Mouse (Mus musculus): ENCODE measurements around the gene Cep250. TPM values are rescaled to one million over a fixed set of nuclear protein-coding genes. Genes with fewer than 3 reads are reported as not detected.

Gene Cep250
- total RNA-seq, 2 experiments from 2014 or later = 4.9 to 5.7 TPM

DNA sequence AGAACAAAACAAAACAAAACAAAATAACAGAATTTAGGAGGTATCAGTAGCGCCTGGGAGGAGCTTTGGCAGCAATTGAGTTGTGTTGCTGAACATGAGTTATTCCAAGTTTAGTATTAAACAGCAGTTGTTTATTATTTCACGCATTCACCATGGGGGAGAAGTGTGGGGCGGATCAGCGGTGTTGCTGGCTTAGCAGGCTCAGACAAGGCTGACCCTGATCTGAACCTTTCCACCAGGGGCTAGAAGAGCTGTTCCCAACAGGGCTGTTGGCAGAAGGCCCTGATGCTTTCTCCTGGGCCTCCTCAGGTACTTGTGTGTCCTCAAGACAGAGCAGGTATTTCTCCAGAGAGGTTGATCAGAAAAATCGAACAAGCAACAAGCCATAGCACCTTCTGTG, 3.7 kb downstream of the Cep250 start:
- intact Hi-C loops (cut with DNase I) = loop anchor here (5.0 kb wide), 2 partner anchors 182 to 317 kb away; partner anchors contain the start of genes Nfs1 and Romo1
- no peak for DNase-seq (ENCODE audit: low spot score)

DNA sequence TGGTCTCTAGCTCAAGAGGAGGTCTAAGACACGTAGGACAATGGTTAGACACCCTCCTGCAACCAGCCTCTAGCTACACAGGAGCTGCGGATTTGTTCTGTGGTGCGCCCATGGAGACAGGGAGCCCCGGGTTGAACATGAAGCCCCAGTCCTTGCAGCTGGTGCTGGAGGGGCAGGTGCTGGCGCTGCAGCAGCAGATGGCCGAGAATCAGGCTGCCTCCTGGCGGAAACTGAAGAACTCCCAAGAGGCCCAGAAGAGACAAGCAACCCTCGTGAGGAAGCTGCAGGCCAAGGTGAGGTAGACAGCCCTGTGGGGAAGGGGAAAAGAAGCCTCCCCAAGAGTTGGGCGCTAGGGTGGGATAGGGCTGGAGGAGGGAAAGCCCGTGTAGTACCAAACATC, 5.6 kb downstream of the Cep250 start:
- intact Hi-C loops (cut with DNase I) = loop anchor here (5.0 kb wide), 2 partner anchors 180 to 315 kb away; partner anchors contain the start of genes Nfs1 and Romo1

DNA sequence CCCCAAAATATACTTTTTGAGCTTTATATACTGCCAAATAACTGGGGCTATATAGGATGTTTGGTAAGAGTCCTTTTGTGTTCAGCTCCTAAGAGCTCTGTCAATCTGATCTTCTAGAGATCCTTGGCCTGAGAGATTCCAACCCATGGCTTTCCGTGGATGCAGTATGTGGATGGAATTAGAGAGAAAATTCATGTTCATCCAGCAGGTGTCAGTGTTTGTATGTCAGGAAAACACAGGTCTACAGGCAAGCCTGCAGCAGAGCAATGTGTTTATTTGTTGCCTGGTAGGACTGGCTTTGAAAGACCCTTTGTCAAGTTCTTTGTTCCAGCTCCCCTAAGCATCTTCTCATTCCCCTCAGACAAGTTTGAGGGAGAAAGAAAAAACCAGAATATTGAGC, 6.7 kb downstream of the Cep250 start:
- intact Hi-C loops (cut with DNase I) = loop anchor here (5.0 kb wide), 2 partner anchors 179 to 314 kb away; partner anchors contain the start of genes Nfs1 and Romo1
- DNase-seq (ENCODE audit: low spot score) = no peak

More for the DNA sequence above, 5.6 kb downstream of the Cep250 start:
- no peak for DNase-seq (ENCODE audit: low spot score)

DNA sequence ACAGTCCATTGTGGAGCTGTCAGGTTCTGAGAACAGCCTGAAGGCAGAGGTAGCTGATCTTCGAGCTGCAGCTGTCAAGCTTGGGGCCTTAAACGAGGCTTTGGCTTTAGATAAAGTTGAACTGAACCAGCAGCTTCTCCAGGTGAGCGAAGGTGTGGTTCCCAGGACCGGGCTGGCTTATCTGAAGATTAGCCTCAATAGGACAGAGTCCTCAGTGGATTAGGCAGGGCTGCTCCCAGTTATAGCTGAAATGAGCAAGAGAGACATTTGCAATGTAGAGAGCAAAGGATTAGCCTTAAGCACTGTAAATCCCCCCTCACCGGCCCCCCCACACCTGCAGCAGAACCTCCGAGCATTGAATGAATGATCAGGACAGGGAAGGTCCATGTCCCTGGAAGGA, 17.1 kb downstream of the Cep250 start:
- intact Hi-C loops (cut with DNase I) = no loop called here
- DNase-seq (ENCODE audit: low spot score) = no peak

DNA sequence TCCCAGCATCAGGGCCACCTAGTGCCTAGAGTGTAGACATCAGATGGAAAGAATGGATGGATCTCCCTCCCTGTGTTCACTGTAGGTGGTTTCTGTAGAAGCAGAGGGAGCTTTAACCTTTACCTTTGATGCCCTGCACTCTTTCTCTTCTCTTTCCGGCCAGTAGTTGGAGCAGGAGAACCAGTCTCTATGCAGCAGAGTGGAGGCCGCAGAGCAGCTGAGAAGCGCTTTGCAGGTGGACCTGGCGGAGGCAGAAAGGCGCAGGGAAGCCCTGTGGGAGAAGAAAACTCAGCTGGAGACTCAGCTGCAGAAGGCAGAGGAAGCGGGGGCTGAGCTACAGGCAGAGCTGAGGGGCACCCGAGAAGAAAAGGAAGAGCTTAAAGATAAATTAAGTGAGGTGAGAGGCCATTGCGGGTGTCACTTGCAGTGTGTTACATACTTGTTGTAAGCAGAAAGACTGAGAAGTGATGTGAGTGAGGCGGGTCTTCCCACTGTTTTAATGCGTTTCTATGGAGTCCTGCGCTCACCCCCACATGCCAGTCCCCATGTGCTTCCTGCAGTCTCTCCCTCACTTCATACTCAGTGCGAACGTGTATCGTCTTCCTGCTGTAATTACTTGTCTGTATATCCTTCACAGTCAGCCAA, 18.0 kb downstream of the Cep250 start:
- intact Hi-C loops (cut with DNase I) = no loop called here
- DNase-seq (ENCODE audit: low spot score) = no peak

DNA sequence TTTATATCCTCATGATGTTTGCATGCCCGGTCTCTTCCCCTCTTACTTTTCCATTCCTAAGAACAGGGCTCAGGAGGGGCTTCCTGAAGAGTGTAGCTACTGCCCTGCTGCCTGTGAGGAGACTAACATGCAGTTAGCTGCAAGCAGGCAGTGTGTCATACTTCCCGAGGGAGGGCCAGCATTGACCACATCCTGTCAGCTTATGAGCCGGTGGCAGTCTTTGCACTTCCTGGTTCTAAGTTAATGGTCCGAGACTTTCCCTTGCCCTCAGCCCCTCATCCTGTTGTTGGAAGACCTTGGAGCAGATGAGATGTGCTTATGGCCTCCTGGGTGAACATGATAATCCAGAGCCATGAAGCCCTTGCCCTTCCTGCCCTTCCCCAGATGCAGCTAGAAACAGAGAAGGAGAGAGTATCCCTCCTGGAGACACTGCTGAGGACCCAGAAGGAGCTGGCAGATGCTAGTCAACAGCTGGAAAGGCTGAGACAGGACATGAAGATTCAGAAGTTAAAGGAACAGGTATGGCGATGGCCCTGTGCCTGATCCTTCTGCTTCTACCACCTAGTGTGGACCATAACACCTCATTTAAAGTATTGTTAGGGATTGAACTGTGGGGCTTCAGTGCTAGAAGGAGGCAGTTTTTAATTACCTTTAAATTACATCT, 23.2 kb downstream of the Cep250 start:
- intact Hi-C loops (cut with DNase I) = no loop called here
- DNase-seq (ENCODE audit: low spot score) = peak; percentile 23

DNA sequence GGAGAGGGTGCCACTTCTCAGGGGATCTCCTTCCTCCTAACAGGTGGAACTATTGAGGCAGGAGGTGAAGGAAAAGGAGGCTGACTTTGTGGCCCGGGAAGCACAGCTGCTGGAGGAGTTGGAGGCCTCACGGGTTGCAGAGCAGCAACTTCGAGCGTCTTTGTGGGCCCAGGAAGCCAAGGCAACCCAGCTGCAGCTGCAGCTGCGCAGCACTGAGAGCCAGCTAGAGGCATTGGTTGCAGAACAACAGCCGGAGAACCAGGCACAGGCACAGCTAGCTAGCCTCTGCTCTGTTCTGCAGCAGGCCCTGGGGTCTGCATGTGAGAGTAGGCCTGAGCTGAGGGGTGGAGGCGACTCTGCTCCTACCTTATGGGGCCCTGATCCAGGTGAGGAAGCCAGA, 29.5 kb downstream of the Cep250 start:
- intact Hi-C loops (cut with DNase I) = no loop called here
- DNase-seq (ENCODE audit: low spot score) = no peak

DNA sequence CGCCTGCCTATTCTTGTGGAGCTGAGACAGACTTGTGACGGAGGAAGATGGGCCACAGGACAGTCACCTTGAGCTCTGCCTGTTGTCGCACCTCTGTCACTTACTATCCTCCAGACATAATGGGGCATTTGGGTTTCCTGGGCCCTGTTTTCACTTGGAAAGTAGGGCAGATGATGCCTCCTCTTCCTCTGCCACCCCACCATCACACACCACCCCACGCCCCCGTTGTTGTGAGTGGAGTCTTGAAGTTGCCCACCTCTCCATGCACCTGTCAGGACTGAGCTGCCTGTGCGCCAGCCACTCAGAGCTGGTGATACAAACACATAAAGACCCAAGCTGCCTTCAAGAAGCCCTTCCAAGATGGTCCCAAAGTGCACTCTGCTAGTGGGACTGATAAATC, 30.9 kb downstream of the Cep250 start:
- DNase-seq (ENCODE audit: low spot score) = no peak
- intact Hi-C loops (cut with DNase I) = no loop called here

DNA sequence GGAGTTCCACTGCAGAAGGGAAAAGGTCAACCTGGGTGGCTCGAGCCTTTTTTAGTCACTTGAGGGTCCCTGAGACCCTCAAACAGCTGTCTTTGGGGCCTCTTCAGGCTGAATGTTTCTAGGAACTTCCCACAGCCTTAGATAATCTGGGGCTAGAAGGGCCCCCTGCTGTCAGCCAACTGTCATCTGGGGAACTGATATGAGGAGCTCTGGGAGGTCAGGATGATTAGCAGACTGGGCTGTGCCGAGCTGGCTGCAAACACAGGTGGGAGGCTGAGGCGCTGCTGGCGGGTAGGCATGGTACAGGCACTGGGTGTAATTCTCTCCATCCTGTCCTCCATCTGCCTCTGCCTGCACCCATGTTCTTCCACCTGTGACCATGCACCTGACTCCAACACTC, 32.8 kb downstream of the Cep250 start:
- intact Hi-C loops (cut with DNase I) = no loop called here

DNA sequence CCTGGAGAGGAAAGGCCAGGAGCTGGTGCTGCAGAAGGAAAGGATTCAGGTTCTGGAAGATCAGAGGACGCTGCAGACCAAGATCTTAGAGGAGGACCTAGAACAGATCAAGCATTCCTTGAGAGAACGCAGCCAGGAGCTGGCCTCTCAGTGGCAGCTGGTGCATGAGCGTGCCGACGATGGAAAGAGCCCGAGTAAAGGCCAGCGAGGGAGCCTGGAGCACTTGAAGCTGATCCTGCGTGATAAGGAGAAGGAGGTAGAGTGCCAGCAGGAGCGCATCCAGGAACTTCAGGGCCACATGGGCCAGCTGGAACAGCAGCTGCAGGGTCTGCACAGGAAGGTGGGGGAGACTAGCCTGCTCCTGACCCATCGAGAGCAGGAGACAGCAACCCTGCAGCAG, 34.9 kb downstream of the Cep250 start:
- intact Hi-C loops (cut with DNase I) = no loop called here
- DNase-seq (ENCODE audit: low spot score) = no peak

More for the DNA sequence above, 32.8 kb downstream of the Cep250 start:
- DNase-seq (ENCODE audit: low spot score) = no peak

DNA sequence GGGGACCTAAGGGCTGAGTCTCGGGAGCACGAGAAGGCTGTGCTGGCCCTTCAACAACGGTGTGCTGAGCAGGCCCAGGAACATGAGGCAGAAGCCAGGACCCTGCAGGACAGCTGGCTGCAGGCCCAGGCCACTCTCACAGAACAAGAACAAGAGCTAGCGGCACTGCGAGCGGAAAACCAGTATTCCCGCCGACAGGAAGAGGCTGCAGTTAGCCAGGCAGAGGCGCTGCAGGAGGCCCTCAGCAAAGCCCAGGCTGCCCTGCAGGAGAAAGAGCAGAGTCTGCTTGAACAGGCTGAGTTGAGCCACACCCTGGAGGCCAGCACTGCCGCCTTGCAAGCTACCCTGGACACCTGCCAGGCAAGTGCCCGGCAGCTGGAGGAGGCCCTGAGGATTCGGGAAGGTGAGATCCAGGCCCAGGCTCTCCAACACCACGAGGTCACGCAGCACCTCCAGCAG, 35.6 kb downstream of the Cep250 start:
- intact Hi-C loops (cut with DNase I) = no loop called here
- DNase-seq (ENCODE audit: low spot score) = peak; percentile 23

DNA sequence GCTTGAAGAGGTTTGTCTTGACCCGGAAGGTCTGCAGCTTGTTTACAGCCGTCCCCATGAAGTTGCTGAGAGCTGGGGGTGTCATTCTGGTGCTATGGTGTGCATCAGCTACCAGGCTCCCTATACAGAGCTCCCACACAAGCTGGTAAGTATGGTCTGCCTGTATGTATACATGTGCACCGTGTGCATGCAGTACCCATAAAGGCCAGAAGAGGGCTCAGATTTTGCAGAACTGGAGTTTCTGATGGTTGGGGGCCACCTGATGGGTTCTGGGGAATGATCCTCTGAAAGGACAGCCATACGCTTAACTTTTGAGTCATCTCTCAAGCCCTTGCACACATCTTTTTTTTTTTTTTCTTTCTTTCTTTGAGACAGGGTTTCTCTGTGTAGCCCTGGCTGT, 49.1 kb downstream of the Cep250 start:
- intact Hi-C loops (cut with DNase I) = loop anchor here (5.0 kb wide), 1 partner anchor 107 kb away; the partner anchor contains the start of genes Cpne1 and Rbm12
- DNase-seq (ENCODE audit: low spot score) = no peak

DNA sequence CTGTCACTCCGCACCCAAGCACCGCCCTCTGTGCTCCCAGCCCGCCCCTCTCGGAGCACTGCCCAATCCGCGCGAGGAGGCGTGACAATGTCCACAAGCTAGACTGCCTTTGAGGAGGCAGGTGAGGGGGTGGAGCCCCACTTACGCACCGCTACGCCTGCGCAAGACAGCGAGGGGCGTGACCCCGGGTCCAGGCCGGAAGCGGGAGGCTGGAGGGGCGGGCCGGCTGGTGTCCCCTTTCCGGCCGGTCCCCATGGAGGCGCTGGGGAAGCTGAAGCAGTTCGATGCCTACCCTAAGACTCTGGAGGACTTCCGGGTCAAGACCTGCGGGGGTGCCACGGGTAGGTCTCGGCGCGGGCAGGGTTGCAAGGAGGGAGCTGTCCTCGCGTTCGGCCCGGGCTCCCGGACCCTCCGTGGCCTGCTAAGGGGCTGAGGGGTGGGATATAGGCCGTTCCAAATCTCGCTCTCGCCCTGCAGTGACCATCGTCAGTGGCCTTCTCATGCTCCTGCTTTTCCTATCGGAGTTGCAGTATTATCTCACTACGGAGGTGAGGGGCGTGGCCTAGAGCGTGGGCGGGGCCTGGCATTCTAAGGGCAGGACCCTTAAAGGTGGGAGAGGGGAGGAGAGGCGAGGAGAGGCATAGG, 51.8 kb downstream of the Cep250 start, which contains the start of the genes 6430550D23Rik and Ergic3:
6430550D23Rik (minus strand) TSS at position 90 of the 645 bp plus-strand sequence.
Ergic3 (plus strand) TSS at position 158 of the 645 bp plus-strand sequence.
- DNase-seq (ENCODE audit: low spot score) = peak; percentile 96
- intact Hi-C loops (cut with DNase I) = loop anchor here (5.0 kb wide), 1 partner anchor 104 kb away; the partner anchor contains the start of genes Cpne1 and Rbm12

DNA sequence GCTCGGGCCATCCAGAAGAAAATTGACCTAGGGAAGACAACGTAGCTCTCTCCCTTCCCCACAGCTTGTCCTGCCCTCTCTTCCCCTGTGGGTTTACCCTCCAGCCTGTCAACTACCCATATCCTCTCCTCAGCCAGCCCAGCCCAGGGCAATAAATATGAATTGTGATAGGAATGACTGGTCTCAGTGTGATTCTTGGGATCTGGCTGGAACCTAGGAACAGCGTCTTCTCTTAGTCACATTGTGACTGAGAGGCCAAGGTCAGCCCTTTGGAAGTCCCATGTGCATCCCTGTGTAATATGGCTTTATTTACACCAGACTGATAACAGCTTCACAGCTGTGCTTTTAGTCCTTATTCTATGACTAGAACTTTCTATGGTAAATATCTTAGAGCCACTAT, 61.8 kb downstream of the Cep250 start:
- no peak for DNase-seq (ENCODE audit: low spot score)
- intact Hi-C loops (cut with DNase I) = no loop called here

DNA sequence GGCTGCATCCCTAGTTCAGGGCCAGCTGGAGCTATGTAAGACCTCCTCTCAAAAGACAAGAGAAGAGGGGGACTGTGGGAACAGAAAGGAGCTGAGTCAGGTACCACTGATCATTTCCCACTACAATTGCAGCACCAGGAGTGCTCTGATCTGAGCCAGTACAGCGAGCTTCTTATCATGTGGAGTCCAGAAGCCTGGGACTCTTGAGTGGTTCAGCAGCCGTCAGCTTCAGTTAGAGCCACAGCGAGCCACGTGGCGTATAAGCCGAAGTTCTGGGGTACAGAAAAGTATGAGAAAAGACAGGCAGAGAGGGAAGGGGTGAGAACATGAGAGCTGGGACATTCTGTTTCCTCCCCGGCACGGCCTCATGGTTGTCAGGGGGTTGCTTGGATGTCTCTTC, 65.0 kb downstream of the Cep250 start:
- intact Hi-C loops (cut with DNase I) = no loop called here
- DNase-seq (ENCODE audit: low spot score) = no peak

DNA sequence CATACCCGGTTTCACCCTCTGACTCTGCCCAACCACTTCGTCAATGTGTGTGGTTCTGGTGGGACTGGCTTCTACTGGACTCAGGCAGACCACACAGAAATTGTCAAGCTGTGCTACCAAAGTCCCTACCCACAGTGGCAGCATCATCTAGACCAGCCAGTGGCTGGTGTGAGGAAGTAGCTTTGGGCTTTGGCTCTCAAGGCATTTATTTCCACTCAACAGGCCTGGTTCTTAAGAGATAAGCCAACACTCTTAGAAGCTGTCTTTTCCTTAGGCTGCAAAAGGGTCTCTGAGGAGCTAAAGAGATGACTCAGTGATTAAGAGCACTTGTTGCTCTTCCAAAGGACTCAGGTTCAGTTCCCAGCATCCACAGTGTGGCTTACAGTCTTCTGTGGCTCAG, 65.5 kb downstream of the Cep250 start:
- no peak for DNase-seq (ENCODE audit: low spot score)
- intact Hi-C loops (cut with DNase I) = no loop called here

DNA sequence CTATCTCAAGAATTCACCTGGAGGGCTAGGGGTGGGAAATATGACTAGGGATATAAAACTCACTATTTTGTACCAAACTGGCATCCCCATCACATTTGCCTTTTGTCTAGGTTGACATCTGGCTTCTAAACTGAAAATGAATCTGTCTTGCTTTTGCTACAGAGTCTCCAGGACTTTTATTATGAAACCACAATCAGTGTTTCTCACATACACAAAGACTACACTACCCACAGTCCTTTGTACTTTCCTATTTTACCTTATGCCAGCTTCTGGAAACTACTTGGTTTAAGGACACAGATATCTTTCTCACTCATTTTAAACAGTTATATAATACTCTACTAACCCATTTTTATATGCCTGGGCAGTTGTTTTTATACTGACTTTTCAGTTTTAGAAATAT, 69.2 kb downstream of the Cep250 start:
- no peak for DNase-seq (ENCODE audit: low spot score)
- intact Hi-C loops (cut with DNase I) = no loop called here

DNA sequence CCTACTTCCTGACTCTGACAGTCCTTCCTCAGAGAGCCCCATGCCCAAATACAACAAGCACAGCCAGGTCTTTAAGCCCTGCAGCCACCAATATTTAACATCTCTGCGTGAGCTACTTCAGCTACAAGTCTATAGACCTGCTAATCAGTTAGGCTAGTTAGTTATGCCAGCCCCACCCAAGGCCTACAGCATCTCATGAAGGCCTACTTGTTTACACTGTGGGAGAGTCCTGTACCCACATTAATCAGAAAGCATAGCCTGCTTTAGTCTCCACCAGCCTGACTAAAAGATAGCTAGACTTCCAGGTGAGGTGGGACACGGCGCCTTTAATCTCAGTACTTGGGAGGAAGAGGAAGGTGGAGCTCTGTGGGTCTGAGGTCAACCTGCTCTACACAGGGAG, 83.1 kb downstream of the Cep250 start:
- no peak for DNase-seq (ENCODE audit: low spot score)
- intact Hi-C loops (cut with DNase I) = no loop called here

DNA sequence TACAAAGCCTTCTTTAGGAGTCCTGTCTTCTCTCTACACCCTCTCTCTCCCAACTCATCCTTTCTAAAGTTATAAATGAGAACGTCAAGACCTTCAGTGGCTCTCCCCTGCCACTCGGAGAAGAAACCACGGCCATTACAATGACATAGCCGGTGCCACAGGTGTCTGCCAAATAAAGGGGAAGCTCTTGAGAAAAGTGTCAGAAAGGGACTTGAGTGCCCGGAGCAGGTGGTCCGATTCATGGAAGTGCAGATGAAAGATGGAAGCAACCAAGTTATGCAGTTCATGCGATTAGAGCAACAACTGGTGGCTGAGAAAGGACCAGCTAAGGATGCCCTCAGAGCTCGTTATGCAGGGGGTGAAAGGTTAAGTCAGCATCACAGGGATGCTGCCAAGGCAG, 86.6 kb downstream of the Cep250 start:
- no peak for DNase-seq (ENCODE audit: low spot score)
- intact Hi-C loops (cut with DNase I) = no loop called here

DNA sequence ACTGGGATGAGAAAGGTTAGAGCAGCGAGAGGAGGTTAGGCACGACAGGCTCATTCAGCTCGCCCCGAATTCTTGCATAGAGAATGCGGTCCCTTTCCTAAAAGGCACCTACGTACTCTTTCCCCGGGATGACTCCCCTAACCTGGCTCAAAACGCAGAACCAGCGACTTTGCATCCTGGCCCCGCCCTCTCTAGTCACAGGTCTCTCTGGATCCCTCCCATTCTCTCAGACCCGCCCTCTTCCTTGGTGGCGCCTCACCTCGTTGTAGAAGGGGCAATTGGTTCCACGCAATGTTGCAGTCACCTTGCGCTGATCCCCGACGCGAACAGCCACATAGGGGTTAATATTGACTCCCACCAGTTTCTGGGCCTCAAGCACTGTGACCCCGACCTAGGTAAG, 91.7 kb downstream of the Cep250 start:
- no peak for DNase-seq (ENCODE audit: low spot score)
- intact Hi-C loops (cut with DNase I) = no loop called here
